Mouse (Mus musculus) megakaryocyte, embryonic 14.5 days (primary cell): ENCODE measurements around the gene Tenm4.

Experiments
- FLI1 ChIP-seq: IDR thresholded peaks from 2 replicates; pipeline ENCODE4 v1.6.1; 2012; ENCODE audit warnings: low read length, inconsistent platforms, mixed read lengths
- GATA1 ChIP-seq: IDR thresholded peaks from 3 replicates; pipeline ENCODE4 v1.6.1; 2012; ENCODE audit warnings: mixed read lengths, low read length, inconsistent platforms, borderline replicate concordance

GRCm38 (mm10) chr7:96864894-96865722, 694.1 kb downstream of the Tenm4 start:
- TF ChIP-seq GATA1 (no peak), FLI1 (no peak)
